8 mouse cellular contexts compared by ENCODE assay signal in genomic region chr6:38298246-38298635, GRCm38 (mm10). TPM values are rescaled to one million over a fixed set of nuclear protein-coding genes. Genes with fewer than 3 reads are reported as not detected.
DNase-seq lines count a peak whose midpoint lies in the region; ATAC-seq and TF ChIP-seq lines count a peak whose summit lies in the region.

No protein-coding gene starts in this region.

- peak overlapping the region; percentile 94 for H3K27ac ChIP-seq in hindbrain, embryonic 11.5 days (ENCODE audit: low read depth, low read length)
- H3K27ac ChIP-seq in liver, embryonic 14.5 days = no peak overlapping the region
- peak overlapping the region; percentile 97 for H3K27ac ChIP-seq in stomach, embryonic 14.5 days (ENCODE audit: low read length)

- peak overlapping the region; percentile 90 for H3K9ac ChIP-seq in hindbrain, embryonic 11.5 days (ENCODE audit: low read depth, low read length)
- H3K9ac ChIP-seq in liver, embryonic 14.5 days (replicated peaks) = peak overlapping the region; percentile 82
- peak overlapping the region; percentile 95 for H3K9ac ChIP-seq in stomach, embryonic 14.5 days (replicated peaks; ENCODE audit: low read depth, low read length)

- peak; percentile 47 for DNase-seq in left cerebral cortex, postnatal 4 days
- DNase-seq in left cerebral cortex, adult 9 months (ENCODE audit: low spot score in 2 of 2) = no peak
- peak; percentile 47 for DNase-seq in R1 (ENCODE audit: low read depth, low spot score)
- DNase-seq in embryo, embryonic 11 days = peak; percentile 81
- peak; percentile 75 for DNase-seq in hindbrain, embryonic 11.5 days (ENCODE audit: low spot score)
- DNase-seq in liver, embryonic 14.5 days (ENCODE audit: low read depth in 3 of 3, low spot score in 3 of 3) = no peak
- DNase-seq in layer of hippocampus, adult 8-10 months (ENCODE audit: low spot score in 2 of 2) = no peak

- H3K27me3 ChIP-seq in hindbrain, embryonic 11.5 days (ENCODE audit: control insufficient read depth, insufficient read depth, low read length) = no peaks in the 10 kb centered on the region
- H3K27me3 ChIP-seq in liver, embryonic 14.5 days (ENCODE audit: control insufficient read depth, insufficient read depth, low read length) = no peaks in the 10 kb centered on the region
- no peaks in the 10 kb centered on the region for H3K27me3 ChIP-seq in stomach, embryonic 14.5 days (ENCODE audit: control insufficient read depth, insufficient read depth, low read length)

- TF ChIP-seq CTCF in liver, embryonic 14.5 days (IDR thresholded peaks at IDR 0.05; ENCODE audit: low read depth) = no peak

- no peak for TF ChIP-seq EP300 in liver, embryonic 14.5 days (IDR thresholded peaks at IDR 0.05; ENCODE audit: low read depth)

- intact Hi-C loops in left cerebral cortex, postnatal 4 days (cut with DNase I) = no loop called here

- peak; percentile 48 for ATAC-seq in hindbrain, embryonic 11.5 days (ENCODE audit: low FRiP score)
- ATAC-seq in liver, embryonic 14.5 days (ENCODE audit: insufficient read depth) = no peak
- ATAC-seq in stomach, embryonic 14.5 days (ENCODE audit: insufficient number of reproducible peaks, insufficient read depth, low FRiP score, low read depth) = no peak

- 1% methylated on average over 10 of the region's 10 CpGs for WGBS in hindbrain, embryonic 11.5 days
- WGBS in liver, embryonic 14.5 days (ENCODE audit: insufficient replicate concordance) = 2% methylated on average over 10 of the region's 10 CpGs
- 0% methylated on average over 10 of the region's 10 CpGs for WGBS in stomach, embryonic 14.5 days

- H3K36me3 ChIP-seq in hindbrain, embryonic 11.5 days (ENCODE audit: control insufficient read depth, insufficient read depth, low read length) = peaks cover 5% of the 10 kb centered on the region; the same call in 1 of the 2 replicates
- peaks cover 5% of the 10 kb centered on the region; the same call in 1 of the 2 replicates for H3K36me3 ChIP-seq in liver, embryonic 14.5 days (replicated peaks; ENCODE audit: control insufficient read depth, insufficient read depth, low read depth)
- H3K36me3 ChIP-seq in stomach, embryonic 14.5 days (ENCODE audit: control insufficient read depth, insufficient read depth, low read length) = peaks cover 27% of the 10 kb centered on the region

- peak overlapping the region; percentile 78 for H3K4me2 ChIP-seq in hindbrain, embryonic 11.5 days (replicated peaks; ENCODE audit: low read depth, low read length)
- H3K4me2 ChIP-seq in liver, embryonic 14.5 days (ENCODE audit: low read depth) = peak overlapping the region; percentile 79
- peak overlapping the region; percentile 45 for H3K4me2 ChIP-seq in stomach, embryonic 14.5 days (replicated peaks; ENCODE audit: low read depth, low read length)

- no peaks in the 10 kb centered on the region for H3K4me1 ChIP-seq in hindbrain, embryonic 11.5 days (replicated peaks; ENCODE audit: control insufficient read depth, insufficient read depth, low read length)
- H3K4me1 ChIP-seq in liver, embryonic 14.5 days (replicated peaks; ENCODE audit: control insufficient read depth in 2 of 2, insufficient read depth in 2 of 2, low read length in 1 of 2) = peaks cover 0 to 14% of the 10 kb centered on the region in 2 experiments; a peak in 3 of 4 replicates
- 0 out of 2 replicates have a peak, but pooled peaks cover 6% of the 10 kb centered on the region for H3K4me1 ChIP-seq in stomach, embryonic 14.5 days (ENCODE audit: control insufficient read depth, insufficient read depth, low read length)

- H3K4me3 ChIP-seq in hindbrain, embryonic 11.5 days (ENCODE audit: low read depth, low read length) = peak overlapping the region; percentile 59
- H3K4me3 ChIP-seq in liver, embryonic 14.5 days (ENCODE audit: insufficient read depth in 1 of 2, low read depth in 2 of 2, low read length in 2 of 2) = peak overlapping the region; percentile 81 to 87
- H3K4me3 ChIP-seq in stomach, embryonic 14.5 days (ENCODE audit: low read depth, low read length) = peak overlapping the region; percentile 75

- no peaks in the 10 kb centered on the region for H3K9me3 ChIP-seq in hindbrain, embryonic 11.5 days (ENCODE audit: control insufficient read depth, low read length)
- no peaks in the 10 kb centered on the region for H3K9me3 ChIP-seq in liver, embryonic 14.5 days (ENCODE audit: control insufficient read depth, low read length)
- H3K9me3 ChIP-seq in stomach, embryonic 14.5 days (ENCODE audit: control insufficient read depth, low read depth, low read length) = no peaks in the 10 kb centered on the region

RNA-seq across cellular contexts. Expression of gene Zc3hav1l, which starts 0.8 kb away (rescaled TPM):
- total RNA-seq in left cerebral cortex, postnatal 4 days (2021) = 1 to 10 TPM; 8.0 to 9.4 TPM
- 13.9 and 14.9 TPM in 2 replicates for polyA plus RNA-seq in hindbrain, embryonic 11.5 days (2014; fragmentation: Nextera tagmentation; extraction: Ambion mirVana)
- 3.9 and 4.7 TPM in 2 replicates for polyA plus RNA-seq in liver, embryonic 14.5 days (2012; rRNA removed)
- 1.4 and 1.8 TPM in 2 replicates for polyA plus RNA-seq in liver, embryonic 14.5 days (2014; fragmentation: Nextera tagmentation; extraction: Ambion mirVana)
- 13.3 and 14.8 TPM in 2 replicates for polyA plus RNA-seq in stomach, embryonic 14.5 days (2014; fragmentation: Nextera tagmentation; extraction: Ambion mirVana)
- total RNA-seq in layer of hippocampus, adult 8-10 months (2022) = 1 to 10 TPM; 3.8 to 5.4 (median 4.7) TPM

RNA-seq across cellular contexts. Expression of gene D630045J12Rik, which starts 44.4 kb away (rescaled TPM):
- 10 to 100 TPM; 79.1 to 86.7 TPM for total RNA-seq in left cerebral cortex, postnatal 4 days (2021)
- 12.3 and 13.2 TPM in 2 replicates for polyA plus RNA-seq in hindbrain, embryonic 11.5 days (2014; fragmentation: Nextera tagmentation; extraction: Ambion mirVana)
- 0.31 and 0.36 TPM in 2 replicates for polyA plus RNA-seq in liver, embryonic 14.5 days (2012; rRNA removed)
- 0.10 and 0.23 TPM in 2 replicates for polyA plus RNA-seq in liver, embryonic 14.5 days (2014; fragmentation: Nextera tagmentation; extraction: Ambion mirVana)
- 6.7 and 8.1 TPM in 2 replicates for polyA plus RNA-seq in stomach, embryonic 14.5 days (2014; fragmentation: Nextera tagmentation; extraction: Ambion mirVana)
- total RNA-seq in layer of hippocampus, adult 8-10 months (2022) = 10 to 100 TPM; 30.8 to 38.5 (median 34.3) TPM

RNA-seq across cellular contexts. Expression of gene Zc3hav1, which starts 56.2 kb away (rescaled TPM):
- 1 to 10 TPM; 2.1 to 2.5 TPM for total RNA-seq in left cerebral cortex, postnatal 4 days (2021)
- 1.7 and 1.9 TPM in 2 replicates for polyA plus RNA-seq in hindbrain, embryonic 11.5 days (2014; fragmentation: Nextera tagmentation; extraction: Ambion mirVana)
- 16.5 and 23.0 TPM in 2 replicates for polyA plus RNA-seq in liver, embryonic 14.5 days (2012; rRNA removed)
- polyA plus RNA-seq in liver, embryonic 14.5 days (2014; fragmentation: Nextera tagmentation; extraction: Ambion mirVana) = 17.0 and 18.6 TPM in 2 replicates
- 5.8 and 6.3 TPM in 2 replicates for polyA plus RNA-seq in stomach, embryonic 14.5 days (2014; fragmentation: Nextera tagmentation; extraction: Ambion mirVana)
- total RNA-seq in layer of hippocampus, adult 8-10 months (2022) = 10 to 100 TPM in 2 of 4 experiments, 1 to 10 TPM in 2; 5.0 to 12.5 (median 7.5) TPM

Comparison
In these comparisons a context has a peak if more than half of its experiments do, and no peak if none do; other contexts are left out.
1. DNase-seq: peak in left cerebral cortex, postnatal 4 days (single experiment), R1 (single experiment), embryo, embryonic 11 days (single experiment) and hindbrain, embryonic 11.5 days (single experiment); none in left cerebral cortex, adult 9 months (0 of 2), liver, embryonic 14.5 days (0 of 3) and layer of hippocampus, adult 8-10 months (0 of 2).
2. Peak in every context shown above with its lines, with median percentiles within 50 percentile points of each other: H3K4me2 ChIP-seq, H3K4me3 ChIP-seq and H3K9ac ChIP-seq.